Mouse (Mus musculus): ENCODE measurements around the gene Cacnb1.

The Cacnb1 gene

GRCm38 (mm10) chr11:97955146-97955902 lies 67.5 kb downstream of the Cacnb1 start:
- no peak for DNase-seq (ENCODE audit: low read depth)

GRCm38 (mm10) chr11:97954469-97955141 lies 68.2 kb downstream of the Cacnb1 start:
- DNase-seq (ENCODE audit: low read depth) = no peak

- DNase-seq (ENCODE audit: low read depth) = no peak
Observed at GRCm38 (mm10) chr11:97953939-97954275, 68.9 kb downstream of the Cacnb1 start.

- no peak for DNase-seq (ENCODE audit: low read depth)
Observed at GRCm38 (mm10) chr11:97953179-97953938, 69.5 kb downstream of the Cacnb1 start.

- DNase-seq (ENCODE audit: low read depth) = no peak
Observed at GRCm38 (mm10) chr11:97952367-97953006, 70.3 kb downstream of the Cacnb1 start.
